Mouse (Mus musculus): ENCODE measurements around the gene Mnat1. TPM values are rescaled to one million over a fixed set of nuclear protein-coding genes. Genes with fewer than 3 reads are reported as not detected.

Mnat1 gene
- polyA plus RNA-seq, 1 experiment from 2014 or later, result 20.8 TPM

DNA sequence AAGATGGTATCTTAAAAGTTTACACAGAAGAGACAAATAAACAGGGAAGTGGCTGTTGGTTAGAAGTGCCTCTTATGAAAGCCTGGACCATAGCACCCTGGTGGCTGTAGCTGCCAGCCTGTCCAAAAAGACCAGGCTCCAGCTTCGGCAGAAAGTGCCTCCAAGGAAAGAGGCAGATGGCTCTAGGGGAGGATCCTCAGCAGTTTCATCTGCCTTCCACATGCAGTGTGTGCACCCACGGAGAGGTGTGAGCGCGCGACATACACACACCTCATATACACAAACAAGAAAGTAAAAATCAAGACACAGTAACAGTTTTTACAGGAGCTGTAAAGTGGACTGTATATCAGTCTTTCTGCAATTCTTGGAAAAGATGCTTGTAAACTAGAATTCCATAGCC, 175.1 kb downstream of the Mnat1 start:
- Histone ChIP-seq H3K27ac (no peak overlapping the region), H3K27me3 (no peaks in the 10 kb centered on the region), H3K36me3 (ENCODE audit: poor library complexity, severe bottlenecking) (peaks cover 18% of the 10 kb centered on the region), H3K4me2 (no peak overlapping the region), H3K9ac (no peak overlapping the region), H3K9me3 (replicated peaks) (no peaks in the 10 kb centered on the region), H3K4me1 (no peaks in the 10 kb centered on the region), H3K4me3 (no peak overlapping the region)
- WGBS, result 87% methylated on average over 5 of the region's 5 CpGs
- no peak for ATAC-seq

DNA sequence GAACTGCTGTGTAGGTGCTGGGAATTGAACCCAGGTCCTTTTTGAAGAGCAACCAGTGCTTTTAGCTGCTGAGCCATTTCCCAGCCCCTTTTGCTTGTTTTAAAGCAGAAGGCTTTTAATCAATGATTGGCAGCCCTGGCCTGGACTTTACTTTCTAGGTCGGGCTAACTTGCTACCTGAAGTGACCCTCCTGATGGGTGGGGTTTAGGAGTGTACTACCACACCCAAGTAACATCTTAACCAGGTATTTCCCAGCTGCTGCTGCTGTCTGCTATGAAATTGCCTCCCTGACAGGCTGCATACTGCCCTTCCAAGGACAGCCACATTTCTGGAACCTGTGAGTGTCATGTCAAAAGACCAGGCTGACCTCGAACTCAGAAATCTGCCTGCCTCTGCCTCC, 177.0 kb downstream of the Mnat1 start:
- H3K9ac ChIP-seq, result no peak overlapping the region
- H3K4me2 ChIP-seq, result no peak overlapping the region
- 100% methylated on average over 2 of the region's 2 CpGs for WGBS
- no peaks in the 10 kb centered on the region for H3K4me1 ChIP-seq
- H3K27ac ChIP-seq, result no peak overlapping the region
- peaks cover 10% of the 10 kb centered on the region for H3K36me3 ChIP-seq (ENCODE audit: poor library complexity, severe bottlenecking)
- H3K9me3 ChIP-seq (replicated peaks), result no peaks in the 10 kb centered on the region
- H3K27me3 ChIP-seq, result no peaks in the 10 kb centered on the region
- ATAC-seq, result no peak
- H3K4me3 ChIP-seq, result no peak overlapping the region

DNA sequence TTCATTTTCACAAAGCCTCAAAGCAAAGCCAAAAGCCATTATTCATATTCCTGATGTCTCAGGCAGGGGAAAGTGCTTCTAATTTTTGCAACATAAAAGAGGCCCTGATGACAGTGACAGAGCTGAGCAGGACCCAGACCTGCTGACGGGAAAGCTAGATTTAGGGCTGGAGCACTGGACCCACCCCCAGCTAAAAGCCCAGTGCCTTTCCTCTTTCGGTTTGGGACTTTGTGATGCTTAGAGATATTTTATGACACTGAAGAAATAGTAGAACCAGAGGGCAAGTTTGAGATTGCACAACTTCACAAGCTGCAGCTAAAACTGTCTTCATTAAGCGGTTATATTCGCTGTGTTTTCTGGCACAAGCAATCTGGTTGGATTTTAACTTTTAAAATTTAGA, 181.1 kb downstream of the Mnat1 start:
- ATAC-seq, result no peak
- WGBS, result 91% methylated on average over 4 of the region's 4 CpGs

DNA sequence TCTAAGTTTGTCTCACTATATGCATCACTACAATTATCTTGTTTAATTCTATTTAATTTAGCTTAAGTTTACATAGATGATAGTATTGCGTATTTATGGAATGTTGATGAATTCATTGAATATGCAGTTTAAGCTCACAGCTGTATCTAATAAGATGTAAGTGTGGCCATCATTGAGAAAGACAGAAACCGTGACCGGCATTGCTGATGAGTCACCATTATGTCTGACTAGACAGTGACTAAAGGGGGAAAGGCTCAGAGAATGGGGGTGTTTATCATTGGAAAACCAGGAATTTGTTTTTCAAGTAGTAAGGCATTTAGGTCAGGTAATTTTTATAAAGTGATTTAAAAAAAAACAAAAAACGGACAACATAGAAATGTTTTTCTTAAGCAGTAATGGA, 184.2 kb downstream of the Mnat1 start:
- no peak for ATAC-seq
- Histone ChIP-seq H3K4me1 (no peaks in the 10 kb centered on the region), H3K27me3 (no peaks in the 10 kb centered on the region), H3K9ac (no peak overlapping the region), H3K36me3 (ENCODE audit: poor library complexity, severe bottlenecking) (no peaks in the 10 kb centered on the region), H3K27ac (no peak overlapping the region), H3K4me3 (no peak overlapping the region), H3K4me2 (no peak overlapping the region), H3K9me3 (replicated peaks) (no peaks in the 10 kb centered on the region)
- 93% methylated on average over 4 of the region's 4 CpGs for WGBS

More for the DNA sequence above, 181.1 kb downstream of the Mnat1 start:
- Histone ChIP-seq H3K4me2 (no peak overlapping the region), H3K4me1 (no peaks in the 10 kb centered on the region), H3K27ac (no peak overlapping the region), H3K36me3 (ENCODE audit: poor library complexity, severe bottlenecking) (peaks cover 8% of the 10 kb centered on the region), H3K4me3 (no peak overlapping the region), H3K27me3 (no peaks in the 10 kb centered on the region), H3K9me3 (replicated peaks) (no peaks in the 10 kb centered on the region), H3K9ac (no peak overlapping the region)

DNA sequence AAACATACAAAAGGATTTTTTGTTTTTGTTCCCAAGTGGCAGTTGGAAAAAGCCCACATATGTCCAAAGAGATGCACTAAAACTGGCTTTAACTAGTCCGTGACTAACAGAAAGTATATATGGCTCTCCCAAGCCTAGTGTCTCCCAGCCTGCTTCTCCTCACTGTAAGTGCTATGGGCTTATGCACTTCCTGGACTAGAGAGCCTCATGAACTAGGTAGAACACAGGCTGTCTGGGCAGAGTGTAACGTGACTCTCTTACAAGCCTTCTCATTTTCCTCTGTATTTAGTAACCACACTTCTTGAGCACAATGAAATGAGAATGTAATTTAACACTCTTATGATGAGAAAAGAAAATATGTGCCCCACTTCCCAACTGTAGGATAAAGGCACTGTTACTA, 185.2 kb downstream of the Mnat1 start:
- H3K36me3 ChIP-seq (ENCODE audit: poor library complexity, severe bottlenecking), result no peaks in the 10 kb centered on the region
- WGBS, result 91% methylated on average over 2 of the region's 2 CpGs
- no peaks in the 10 kb centered on the region for H3K4me1 ChIP-seq
- H3K27me3 ChIP-seq, result no peaks in the 10 kb centered on the region
- H3K27ac ChIP-seq, result no peak overlapping the region
- H3K4me2 ChIP-seq, result no peak overlapping the region
- H3K4me3 ChIP-seq, result no peak overlapping the region
- no peak for ATAC-seq
- H3K9me3 ChIP-seq (replicated peaks), result no peaks in the 10 kb centered on the region
- H3K9ac ChIP-seq, result no peak overlapping the region

DNA sequence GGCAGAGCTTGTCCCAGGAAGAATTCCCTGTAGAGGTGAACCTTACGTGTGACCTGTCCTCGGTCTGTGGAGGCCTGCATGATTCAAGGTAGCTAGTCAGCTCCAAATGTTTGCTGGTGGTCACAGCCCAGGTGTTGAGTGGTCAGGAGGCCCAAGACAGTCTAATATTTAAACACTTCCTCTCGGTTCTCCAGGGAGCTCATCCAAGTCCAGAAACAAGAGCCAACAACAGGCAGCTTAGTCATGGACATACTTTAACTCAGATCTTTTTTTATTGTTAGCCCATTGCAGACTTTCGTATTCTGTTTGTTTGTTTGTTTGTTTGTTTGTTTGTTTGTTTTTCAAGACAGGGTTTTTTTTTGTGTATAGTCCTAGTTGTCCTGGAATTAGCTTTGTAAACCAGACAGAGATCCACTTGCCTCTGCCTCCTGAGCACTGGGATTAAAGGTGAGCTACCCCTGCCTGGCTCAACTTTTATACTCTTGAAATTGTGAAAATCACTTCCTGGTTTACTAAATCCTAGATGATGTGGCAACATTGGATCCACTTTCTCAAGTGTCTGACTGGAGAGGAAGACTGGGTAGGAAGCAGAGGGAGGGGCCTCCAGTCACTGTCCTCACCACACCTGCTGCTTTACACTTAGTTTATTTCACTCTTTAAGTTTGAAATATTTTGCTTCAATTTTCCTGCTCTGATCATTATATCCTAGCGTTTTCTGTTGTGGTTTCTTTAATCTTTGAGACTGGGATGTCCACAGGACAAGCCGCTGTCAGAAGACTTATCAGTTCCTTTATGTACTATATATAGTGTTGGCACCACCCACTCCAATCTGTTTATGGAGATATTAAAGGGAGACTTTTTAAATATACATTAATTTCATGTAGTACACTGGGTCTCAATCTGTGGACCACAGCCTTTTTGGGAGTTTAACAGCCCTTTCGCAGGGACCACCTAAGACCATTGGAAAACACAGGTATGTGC, 194.5 kb downstream of the Mnat1 start:
- no peak overlapping the region for H3K27ac ChIP-seq
- H3K9me3 ChIP-seq (replicated peaks), result no peaks in the 10 kb centered on the region
- no peak overlapping the region for H3K4me2 ChIP-seq
- H3K9ac ChIP-seq, result no peak overlapping the region
- H3K4me3 ChIP-seq, result no peak overlapping the region
- H3K27me3 ChIP-seq, result no peaks in the 10 kb centered on the region
- ATAC-seq, result no peak
- peaks cover 6% of the 10 kb centered on the region; the same call in 1 of the 2 replicates for H3K36me3 ChIP-seq (ENCODE audit: poor library complexity, severe bottlenecking)
- H3K4me1 ChIP-seq, result no peaks in the 10 kb centered on the region
- WGBS, result 95% methylated on average over 7 of the region's 7 CpGs

Other genes with a start within 250 kb of the Mnat1 start
- 1.3 and 2.9 TPM in 2 replicates for gene Six6, start 183.8 kb upstream of the Mnat1 start, polyA plus RNA-seq (2015; fragmentation: Nextera tagmentation; extraction: Ambion mirVana)
- 1.8 and 2.1 TPM in 2 replicates for gene 4930447C04Rik, start 182.9 kb upstream of the Mnat1 start, polyA plus RNA-seq (2015; fragmentation: Nextera tagmentation; extraction: Ambion mirVana)
- 0.22 and 0.42 TPM in 2 replicates for gene Six1, start 69.8 kb upstream of the Mnat1 start, polyA plus RNA-seq (2015; fragmentation: Nextera tagmentation; extraction: Ambion mirVana)
- 0.89 and 1.0 TPM in 2 replicates for gene Six4, start 10.3 kb upstream of the Mnat1 start, polyA plus RNA-seq (2015; fragmentation: Nextera tagmentation; extraction: Ambion mirVana)
- 15.8 TPM in 2 replicates for gene Trmt5, start 163.0 kb downstream of the Mnat1 start, polyA plus RNA-seq (2015; fragmentation: Nextera tagmentation; extraction: Ambion mirVana)
- gene Slc38a6, start 163.1 kb downstream of the Mnat1 start, polyA plus RNA-seq (2015; fragmentation: Nextera tagmentation; extraction: Ambion mirVana), result 7.4 and 7.6 TPM in 2 replicates